Mouse (Mus musculus): Measurements from ENCODE around the gene Mlxipl. TPM values are rescaled to one million over a fixed set of nuclear protein-coding genes. Genes with fewer than 3 reads are reported as not detected.
A peak's percentile ranks its signal among the peaks of the same experiment; 100 is the strongest.

The Mlxipl gene
- total RNA-seq, 2 experiments from 2014 or later = 59.1 to 71.7 TPM

- DNase-seq = no peak
Measured at GRCm38 (mm10) chr5:135185016-135185415, 95.3 kb downstream of the Mlxipl start.

- no peak for DNase-seq
Measured at GRCm38 (mm10) chr5:135185596-135185995, 95.9 kb downstream of the Mlxipl start.

GRCm38 (mm10) chr5:135186231-135186620, 96.5 kb downstream of the Mlxipl start:
- no peak for DNase-seq

GRCm38 (mm10) chr5:135186621-135187348, 97.1 kb downstream of the Mlxipl start, which contains the start of gene Baz1b:
TSS of gene Baz1b (plus strand) at chr5:135187264.
- peak; percentile 99 for DNase-seq

GRCm38 (mm10) chr5:135187349-135188213, 97.9 kb downstream of the Mlxipl start:
- peak; percentile 87 for DNase-seq

Other genes with a start within 250 kb of the Mlxipl start
- not detected for gene Tmem270, start 183.2 kb upstream of the Mlxipl start, total RNA-seq (2021)
- gene Cldn13, start 174.4 kb upstream of the Mlxipl start, total RNA-seq (2021) = 1 to 10 TPM in 1 of 2 experiments, under 1 TPM in 1; 0.75 to 3.3 TPM
- 10 to 100 TPM; 23.6 to 24.2 TPM for gene Mettl27, start 157.5 kb upstream of the Mlxipl start, total RNA-seq (2021)
- gene Cldn4, start 143.0 kb upstream of the Mlxipl start, total RNA-seq (2021) = under 1 TPM; 0.21 to 0.57 TPM
- 10 to 100 TPM in 1 of 2 experiments, 1 to 10 TPM in 1; 8.2 to 13.9 TPM for gene Cldn3, start 103.7 kb upstream of the Mlxipl start, total RNA-seq (2021)
- 10 to 100 TPM; 67.3 to 77.9 TPM for gene Abhd11, start 80.7 kb upstream of the Mlxipl start, total RNA-seq (2021)
- 1 to 10 TPM; 6.8 to 9.5 TPM for gene Stx1a, start 66.4 kb upstream of the Mlxipl start, total RNA-seq (2021)
- gene Dnajc30, start 25.7 kb upstream of the Mlxipl start, total RNA-seq (2021) = 10 to 100 TPM; 23.7 to 24.5 TPM
- gene Bud23, start 24.9 kb upstream of the Mlxipl start, total RNA-seq (2021) = 10 to 100 TPM; 41.3 to 44.6 TPM
- 1 to 10 TPM; 3.8 to 4.5 TPM for gene Vps37d, start 11.6 kb upstream of the Mlxipl start, total RNA-seq (2021)
- 10 to 100 TPM; 23.2 to 23.5 TPM for gene Tbl2, start 59.8 kb downstream of the Mlxipl start, total RNA-seq (2021)
- 10 to 100 TPM; 41.9 to 43.3 TPM for gene Bcl7b, start 78.4 kb downstream of the Mlxipl start, total RNA-seq (2021)
- gene Baz1b, start 97.4 kb downstream of the Mlxipl start, total RNA-seq (2021) = 10 to 100 TPM; 60.4 to 70.1 TPM
- gene Fzd9, start 161.3 kb downstream of the Mlxipl start, total RNA-seq (2021) = 1 to 10 TPM; 2.1 to 2.7 TPM

All from adrenal gland, postnatal 10 days (tissue).